Mouse (Mus musculus) urinary bladder, adult 18-20 months (tissue): Measurements from ENCODE around the gene Ccn2.
"Not testable (repeated sequence)": the region's sequence is repeated elsewhere in the genome, so short reads cannot be mapped to it uniquely, and the experiment has no call there.

Source experiments
- DNase-seq, 2 experiments: peaks; one replicate each; pipeline ENCODE4 v3.0.0; 2022; ENCODE audit warnings: low spot score in 2 of 2, mixed read lengths in 2 of 2

Gene Ccn2

GRCm38 (mm10) chr10:24603035-24603434 lies 7.8 kb downstream of the Ccn2 start:
- DNase-seq = no peak

- DNase-seq = no peak
These were observed 8.5 kb downstream of the Ccn2 start for GRCm38 (mm10) chr10:24603727-24604126.

GRCm38 (mm10) chr10:24609146-24609545 lies 13.9 kb downstream of the Ccn2 start:
- no peak for DNase-seq

- DNase-seq = no peak
These were observed 14.5 kb downstream of the Ccn2 start for GRCm38 (mm10) chr10:24609766-24610165.

DNA sequence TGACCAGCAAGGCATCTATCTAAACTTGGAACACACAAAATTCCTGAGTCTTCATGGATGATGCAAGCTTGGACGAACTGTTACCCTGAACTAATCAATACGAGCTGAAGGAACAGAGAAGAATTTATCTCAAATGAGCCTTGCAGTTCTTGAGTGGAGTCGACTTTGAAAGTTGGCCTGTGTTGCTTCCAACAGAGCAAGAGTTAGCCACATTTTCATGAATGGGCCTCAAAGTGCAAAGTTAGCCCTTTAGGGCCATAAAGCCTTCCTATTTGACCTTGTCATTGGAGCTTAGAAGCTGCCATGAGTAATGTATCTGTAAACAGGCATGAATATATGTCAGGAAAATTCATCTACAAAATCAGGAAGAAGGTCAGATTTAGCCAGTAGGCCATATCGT lies 19.5 kb downstream of the Ccn2 start:
- no peak for DNase-seq

GRCm38 (mm10) chr10:24615799-24616198 lies 20.6 kb downstream of the Ccn2 start:
- no peak for DNase-seq

- not testable (repeated sequence) for DNase-seq
These were observed 21.3 kb downstream of the Ccn2 start for GRCm38 (mm10) chr10:24616572-24616971.

- DNase-seq = peak in 1 of 2 experiments; percentile 67
These were observed 26.3 kb downstream of the Ccn2 start for GRCm38 (mm10) chr10:24621572-24621971.

GRCm38 (mm10) chr10:24622586-24622985 lies 27.3 kb downstream of the Ccn2 start:
- peak in 1 of 2 experiments; percentile 39 for DNase-seq

- peak; percentile 41 to 77 for DNase-seq
These were observed 29.9 kb downstream of the Ccn2 start for GRCm38 (mm10) chr10:24625060-24625701.

- DNase-seq = no peak
These were observed 32.0 kb downstream of the Ccn2 start for GRCm38 (mm10) chr10:24627262-24627661.

- DNase-seq = no peak
These were observed 33.2 kb downstream of the Ccn2 start for GRCm38 (mm10) chr10:24628466-24628865.

DNA sequence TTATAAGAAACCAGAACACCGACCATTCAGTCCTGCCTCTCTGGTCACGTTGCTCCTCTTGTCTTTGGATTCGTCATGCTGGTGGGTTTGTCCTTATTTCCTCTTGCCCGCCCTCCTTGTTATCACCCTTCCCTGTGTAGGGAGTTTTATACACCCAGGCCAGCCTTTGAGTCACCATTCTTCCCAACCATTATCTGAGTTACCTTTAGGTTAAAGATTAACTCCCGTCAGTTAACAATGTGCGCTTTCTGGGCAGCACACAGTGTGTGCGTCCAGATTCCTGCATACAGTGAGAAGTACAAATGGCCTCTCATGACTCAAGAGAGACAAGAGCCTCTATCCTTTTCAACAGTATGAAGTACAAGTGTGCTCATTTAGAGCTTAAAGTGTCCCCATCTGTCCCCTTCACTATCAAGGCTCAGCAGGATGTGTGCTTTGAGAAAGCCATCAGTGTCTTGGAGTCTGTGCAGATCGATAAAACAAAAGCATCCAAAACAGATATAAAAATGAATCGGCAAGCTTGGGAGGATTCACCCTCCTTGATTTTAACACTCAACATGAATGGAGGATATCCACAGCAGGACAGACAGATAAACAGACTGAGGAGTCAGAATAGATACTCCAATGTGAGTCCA lies 34.0 kb downstream of the Ccn2 start:
- peak in 1 of 2 experiments; percentile 43 for DNase-seq

DNA sequence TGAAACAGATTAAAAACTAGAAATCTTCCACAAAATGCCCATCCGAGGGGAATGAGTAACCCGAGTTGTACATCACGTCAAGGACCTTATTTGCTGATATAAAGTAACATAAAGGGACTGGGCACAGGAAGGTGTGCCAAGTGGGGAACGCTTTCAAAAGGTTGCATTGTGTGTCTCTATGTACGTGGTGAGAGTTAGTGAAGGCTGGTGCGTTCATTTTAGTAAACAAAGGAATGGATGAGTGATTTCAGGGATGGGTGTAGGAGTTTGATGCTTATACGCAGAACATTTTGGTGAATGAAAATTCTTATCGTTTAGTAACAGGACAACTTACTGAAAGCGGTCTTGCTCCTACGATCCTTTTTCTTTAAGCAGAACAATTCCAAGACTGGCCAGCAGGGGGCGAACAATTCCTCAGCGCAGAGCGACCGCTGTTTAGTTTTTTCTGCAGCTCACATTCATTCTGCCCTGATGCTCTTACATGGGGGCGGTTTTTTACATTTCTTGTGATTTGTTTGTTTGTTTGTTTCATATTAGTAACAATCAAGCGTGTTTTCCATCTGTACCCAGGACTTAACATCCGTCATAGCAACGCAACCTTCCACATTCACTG lies 35.3 kb downstream of the Ccn2 start:
- peak; percentile 64 to 65 for DNase-seq

- DNase-seq = no peak
These were observed 35.9 kb downstream of the Ccn2 start for GRCm38 (mm10) chr10:24631122-24631521.

DNA sequence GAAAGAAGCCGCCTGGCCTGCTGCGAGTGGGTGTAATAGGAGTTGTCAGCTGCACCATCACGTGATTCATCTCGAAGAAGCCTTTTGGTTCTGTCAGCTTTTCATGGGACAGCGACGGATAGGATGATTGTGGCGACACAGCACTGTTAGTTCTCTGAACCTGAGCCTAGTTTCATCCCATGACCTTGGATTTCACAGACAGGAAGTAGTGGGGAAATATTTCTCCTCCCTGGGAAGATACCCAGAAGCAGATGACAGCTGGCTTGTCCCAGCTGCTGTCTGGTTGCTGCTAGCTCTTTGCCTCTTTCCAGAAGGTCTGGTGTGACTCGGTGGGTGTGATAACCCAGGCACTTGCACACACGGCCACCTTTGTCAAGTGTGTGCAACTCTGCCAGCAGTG lies 39.0 kb downstream of the Ccn2 start:
- DNase-seq = peak in 1 of 2 experiments; percentile 19

DNA sequence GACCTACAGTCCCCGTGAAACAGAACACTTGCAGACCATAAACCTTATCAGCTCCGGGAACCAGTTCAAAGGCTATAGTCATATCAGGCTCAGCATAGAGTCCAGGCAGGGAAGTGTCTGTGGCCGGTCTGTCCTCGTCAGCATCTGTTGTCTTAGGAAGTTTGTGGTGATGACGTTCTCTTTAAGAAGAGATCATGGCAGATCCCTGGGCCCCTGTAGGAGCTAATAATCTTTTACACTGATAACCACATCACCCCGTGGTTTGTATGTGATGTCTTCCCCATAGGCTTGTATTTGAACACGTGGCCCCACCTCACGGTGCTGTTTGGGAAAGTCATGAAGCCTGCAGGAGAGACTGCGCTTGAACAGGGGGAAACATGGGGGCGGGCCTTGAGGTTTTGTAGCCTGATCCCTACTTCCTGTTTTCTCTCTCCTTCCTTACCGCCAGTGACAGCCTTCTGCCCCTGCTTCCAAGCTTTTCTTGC lies 40.1 kb downstream of the Ccn2 start:
- no peak for DNase-seq

- DNase-seq = no peak
These were observed 40.6 kb downstream of the Ccn2 start for GRCm38 (mm10) chr10:24635884-24636283.

GRCm38 (mm10) chr10:24636986-24637385 lies 41.7 kb downstream of the Ccn2 start:
- DNase-seq = no peak

GRCm38 (mm10) chr10:24638306-24639070 lies 43.2 kb downstream of the Ccn2 start:
- DNase-seq = peak in 1 of 2 experiments; percentile 39

DNA sequence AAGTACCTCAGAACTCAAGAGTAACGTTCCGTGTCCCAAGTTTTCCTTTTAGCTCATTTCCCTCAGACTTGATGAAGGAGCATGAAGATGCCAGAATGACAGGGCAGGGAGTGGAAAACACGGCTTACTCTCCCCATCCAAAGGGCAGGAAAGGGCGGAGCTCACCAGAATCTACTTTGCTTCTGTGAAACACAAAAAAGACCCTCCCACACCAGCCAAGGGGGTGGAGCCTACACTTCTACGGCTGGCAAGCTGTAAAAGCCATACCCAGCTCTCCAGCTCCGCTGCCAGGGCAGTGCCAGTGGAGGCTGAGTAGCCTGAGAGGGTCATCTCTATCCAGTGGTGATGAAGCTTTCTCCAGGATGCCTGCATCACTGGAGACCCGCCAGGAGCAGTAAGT lies 44.4 kb downstream of the Ccn2 start:
- DNase-seq = no peak
